Mouse (Mus musculus) lung, postnatal 0 days (tissue): ENCODE data around the gene Oca2. TPM values are rescaled to one million over a fixed set of nuclear protein-coding genes. Genes with fewer than 3 reads are reported as not detected.

ENCODE experiments used
- ATAC-seq: fragments of 200-750 bp; cut with Nextera tagmentation; 2 replicates; pipeline ENCODE4 v1.8.0; 2017; ENCODE audit warnings: moderate library complexity
- DNase-seq: peaks from one replicate; pipeline ENCODE4 v3.0.0-alpha.2; 2016; ENCODE audit warnings: low spot score
- H3K27ac ChIP-seq: fragments of 300-500 bp; sonication (generic); 2 replicates; pipeline ENCODE4 v1.5.1; 2014; ENCODE audit warnings: antibody characterized with exemption, mild to moderate bottlenecking, low read length, mixed read lengths
- H3K27me3 ChIP-seq: fragments of 300-500 bp; sonication (generic); replicated peaks from 2 replicates; pipeline ENCODE4 v1.6.1; 2014; ENCODE audit warnings: low read length, mixed read lengths; ENCODE audit not compliant: insufficient read depth
- H3K36me3 ChIP-seq: fragments of 300-500 bp; sonication (generic); 2 replicates; pipeline ENCODE4 v1.6.1; 2014; ENCODE audit warnings: low read length, mixed read lengths; ENCODE audit not compliant: insufficient read depth
- H3K4me1 ChIP-seq: fragments of 300-500 bp; sonication (generic); 2 replicates; pipeline ENCODE4 v1.6.1; 2014; ENCODE audit warnings: antibody characterized with exemption, low read depth, low read length, mixed read lengths; ENCODE audit not compliant: insufficient read depth
- H3K4me2 ChIP-seq: fragments of 300-500 bp; sonication (generic); replicated peaks from 2 replicates; pipeline ENCODE4 v1.6.1; 2014; ENCODE audit warnings: low read depth, mild to moderate bottlenecking, low read length, moderate library complexity, mixed read lengths
- H3K4me3 ChIP-seq: fragments of 300-500 bp; sonication (generic); 2 replicates; pipeline ENCODE4 v1.5.1; 2014; ENCODE audit warnings: low read depth, low read length
- H3K9ac ChIP-seq: fragments of 300-500 bp; sonication (generic); replicated peaks from 2 replicates; pipeline ENCODE4 v1.6.1; 2014; ENCODE audit warnings: low read depth, mild to moderate bottlenecking
- H3K9me3 ChIP-seq: fragments of 300-500 bp; sonication (generic); 2 replicates; pipeline ENCODE4 v1.6.1; 2016; ENCODE audit warnings: low read length, mixed read lengths
- CTCF ChIP-seq: IDR thresholded peaks from 2 replicates; pipeline ENCODE4 v1.5.1; 2016; ENCODE audit warnings: antibody characterized with exemption, mild to moderate bottlenecking
- EP300 ChIP-seq: IDR thresholded peaks from 2 replicates; pipeline ENCODE4 v1.6.1; 2016; ENCODE audit warnings: antibody characterized with exemption, mild to moderate bottlenecking, control low read depth
- WGBS: fragments of 180-500 bp; shearing (Covaris S2); extraction: QIAGEN DNeasy Blood & Tissue Kit; methylation state at CpG from one replicate; pipeline ENCODE4 v1.1.7; 2014; 5-methylcytosine and 5-hydroxymethylcytosine counted together
- polyA plus RNA-seq: library from polyadenylated mRNA; unstranded; fragments of >200 nt; fragmentation: Nextera tagmentation; extraction: Ambion mirVana; gene quantifications from 2 replicates; pipeline ENCODE4 v1.2.1, GENCODE M21; 2015

The Oca2 gene
- polyA plus RNA-seq: not detected in 2 replicates

- Histone ChIP-seq H3K4me1 (no peaks in the 10 kb centered on the region), H3K4me3 (no peak within 1 kb of the TSS), H3K9ac (no peak within 1 kb of the TSS), H3K9me3 (no peaks in the 10 kb centered on the region), H3K27ac (no peak within 1 kb of the TSS), H3K4me2 (no peak within 1 kb of the TSS), H3K36me3 (no peaks in the 10 kb centered on the region), H3K27me3 (no peaks in the 10 kb centered on the region)
- ATAC-seq (no peak), DNase-seq (no peak)
- 40% methylated on average over 3 of the region's 3 CpGs for WGBS
- no peak for TF ChIP-seq CTCF
- no peak for TF ChIP-seq EP300
Observed at GRCm38 (mm10) chr7:56239543-56239942, at the start of gene Oca2. Oca2 (plus strand) TSS chr7:56239760.

- H3K4me3 ChIP-seq: no peak overlapping the region
- 93% methylated on average over 6 of the region's 6 CpGs for WGBS
- ATAC-seq: no peak
Observed at GRCm38 (mm10) chr7:56191041-56191440, 48.5 kb upstream of the Oca2 start.

GRCm38 (mm10) chr7:56191661-56192060 lies 47.9 kb upstream of the Oca2 start:
- Histone ChIP-seq H3K4me2 (no peak overlapping the region), H3K9me3 (no peaks in the 10 kb centered on the region), H3K36me3 (peaks cover 29% of the 10 kb centered on the region), H3K9ac (no peak overlapping the region), H3K27me3 (no peaks in the 10 kb centered on the region), H3K4me1 (no peaks in the 10 kb centered on the region), H3K4me3 (no peak overlapping the region), H3K27ac (no peak overlapping the region)
- no peak for TF ChIP-seq EP300
- TF ChIP-seq CTCF: no peak
- DNase-seq: no peak
- no peak for ATAC-seq
- 55% methylated on average over 4 of the region's 4 CpGs for WGBS

More at GRCm38 (mm10) chr7:56191041-56191440, 48.5 kb upstream of the Oca2 start:
- H3K9ac ChIP-seq: no peak overlapping the region
- H3K4me2 ChIP-seq: no peak overlapping the region
- TF ChIP-seq CTCF (no peak), EP300 (no peak)
- H3K27me3 ChIP-seq: no peaks in the 10 kb centered on the region
- H3K27ac ChIP-seq: no peak overlapping the region
- peaks cover 28% of the 10 kb centered on the region for H3K36me3 ChIP-seq
- DNase-seq: no peak
- H3K9me3 ChIP-seq: no peaks in the 10 kb centered on the region
- H3K4me1 ChIP-seq: no peaks in the 10 kb centered on the region

- Histone ChIP-seq H3K9me3 (no peaks in the 10 kb centered on the region), H3K4me3 (no peak overlapping the region), H3K36me3 (peaks cover 77% of the 10 kb centered on the region), H3K4me2 (no peak overlapping the region), H3K4me1 (no peaks in the 10 kb centered on the region), H3K27ac (no peak overlapping the region), H3K9ac (no peak overlapping the region), H3K27me3 (no peaks in the 10 kb centered on the region)
- no peak for ATAC-seq
- 92% methylated on average over 10 of the region's 10 CpGs for WGBS
- TF ChIP-seq EP300: no peak
- no peak for TF ChIP-seq CTCF
- no peak for DNase-seq
Observed at GRCm38 (mm10) chr7:56201483-56202218, 37.9 kb upstream of the Oca2 start.

- Histone ChIP-seq H3K4me2 (no peak overlapping the region), H3K27ac (no peak overlapping the region), H3K9me3 (no peaks in the 10 kb centered on the region), H3K4me1 (no peaks in the 10 kb centered on the region), H3K4me3 (no peak overlapping the region), H3K27me3 (no peaks in the 10 kb centered on the region), H3K9ac (no peak overlapping the region), H3K36me3 (peaks cover 73% of the 10 kb centered on the region)
- ATAC-seq: no peak
- 91% methylated on average over 3 of the region's 3 CpGs for WGBS
- no peak for DNase-seq
- TF ChIP-seq CTCF (no peak), EP300 (no peak)
Observed at GRCm38 (mm10) chr7:56202843-56203242, 36.7 kb upstream of the Oca2 start.

GRCm38 (mm10) chr7:56203286-56203685 lies 36.3 kb upstream of the Oca2 start:
- WGBS: 95% methylated on average over 2 of the region's 2 CpGs
- DNase-seq (no peak), ATAC-seq (no peak)
- Histone ChIP-seq H3K4me3 (no peak overlapping the region), H3K27me3 (no peaks in the 10 kb centered on the region), H3K9ac (no peak overlapping the region), H3K36me3 (peaks cover 71% of the 10 kb centered on the region), H3K27ac (no peak overlapping the region), H3K4me1 (no peaks in the 10 kb centered on the region), H3K4me2 (no peak overlapping the region), H3K9me3 (no peaks in the 10 kb centered on the region)
- TF ChIP-seq EP300 (no peak), CTCF (no peak)
